Mouse (Mus musculus): Measurements from ENCODE around the gene Ogfrl1.

DNA sequence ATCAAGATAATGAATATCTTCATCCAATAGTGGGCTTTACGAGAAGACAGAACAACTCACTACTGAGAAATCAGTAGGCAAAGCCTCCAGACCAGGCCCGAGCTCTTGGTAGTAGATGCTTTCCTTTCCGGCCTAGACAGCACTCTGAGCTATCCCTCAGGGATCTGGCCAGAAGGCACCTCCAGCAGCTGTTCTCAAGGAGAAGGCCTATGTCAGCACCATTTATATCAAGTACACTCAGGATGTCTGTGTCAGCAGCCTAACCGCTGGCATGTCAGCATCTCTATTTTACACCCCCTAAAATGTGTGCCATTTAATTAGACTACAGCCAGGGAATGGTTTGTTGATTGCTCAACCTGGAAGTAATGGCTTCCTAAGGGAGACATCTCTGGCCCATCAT is 65.4 kb downstream of the Ogfrl1 start:
- no peak for TF ChIP-seq POLR2A (IDR thresholded peaks at IDR 0.05; ENCODE audit: insufficient read depth, low read length)
- no peak for TF ChIP-seq CTCF (IDR thresholded peaks at IDR 0.05; ENCODE audit: low read depth, low read length)
